Mouse (Mus musculus): ENCODE data around the gene Cacna1g. TPM values are rescaled to one million over a fixed set of nuclear protein-coding genes. Genes with fewer than 3 reads are reported as not detected.

The Cacna1g gene
- total and polyA plus RNA-seq, 2 experiments from 2014 or later = 7.4 to 46.2 TPM

GRCm38 (mm10) chr11:94500362-94500761 lies 26.4 kb upstream of the Cacna1g start:
- H3K36me3 ChIP-seq (replicated peaks; ENCODE audit: control insufficient read depth, insufficient read depth, low read length) = 0 out of 2 replicates have a peak, but pooled peaks cover 4% of the 10 kb centered on the region
- peak overlapping the region; percentile 64 for H3K9ac ChIP-seq (replicated peaks; ENCODE audit: low read depth, low read length)
- peak overlapping the region; percentile 92 for H3K27ac ChIP-seq (ENCODE audit: low read depth)
- H3K4me3 ChIP-seq (ENCODE audit: low read depth, low read length) = peak overlapping the region; percentile 56
- peaks cover 23% of the 10 kb centered on the region for H3K4me1 ChIP-seq (ENCODE audit: control insufficient read depth, insufficient read depth)
- DNase-seq (ENCODE audit: low spot score) (no peak), ATAC-seq (ENCODE audit: insufficient read depth, low read depth) (no peak)
- 0 out of 2 replicates have a peak, but pooled peaks cover 3% of the 10 kb centered on the region for H3K27me3 ChIP-seq (ENCODE audit: control insufficient read depth, insufficient read depth, low read length)
- TF ChIP-seq EP300 (IDR thresholded peaks at IDR 0.05; ENCODE audit: low read depth) (no peak), CTCF (IDR thresholded peaks at IDR 0.05; ENCODE audit: low read depth) (no peak)
- H3K4me2 ChIP-seq (ENCODE audit: low read depth, low read length) = peak overlapping the region; percentile 74
- 29% methylated on average over 8 of the region's 8 CpGs for WGBS
- H3K9me3 ChIP-seq (replicated peaks; ENCODE audit: control insufficient read depth, low read length) = no peaks in the 10 kb centered on the region

DNA sequence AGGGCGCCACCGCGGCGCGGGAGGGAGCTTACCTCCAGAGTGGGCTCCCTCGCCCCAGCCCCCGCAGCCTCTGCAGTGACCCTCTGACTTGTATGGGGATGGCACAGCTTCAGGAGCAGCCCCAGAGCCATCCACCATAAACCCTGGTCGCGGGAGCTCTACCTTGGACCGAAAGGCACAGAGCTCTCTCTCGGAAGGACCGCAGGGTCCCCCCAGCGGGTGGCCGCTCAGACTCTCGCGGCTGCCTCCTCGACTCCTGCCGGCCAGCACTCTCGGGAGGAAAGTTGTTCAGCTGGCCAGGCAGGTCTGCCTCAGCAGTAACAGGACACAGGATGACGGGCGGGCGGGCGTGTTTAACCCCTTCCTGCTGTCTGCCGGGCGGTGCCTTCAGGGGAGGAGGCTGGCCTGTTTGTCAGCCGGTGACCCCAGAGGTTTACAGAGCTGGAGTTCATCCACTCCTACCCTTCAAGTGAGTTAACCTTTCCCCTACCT lies 25.7 kb upstream of the Cacna1g start, which contains the start of gene Epn3:
Gene Epn3 (minus strand): TSS at position 314 of the 492 bp plus-strand sequence.
- H3K9me3 ChIP-seq (replicated peaks; ENCODE audit: control insufficient read depth, low read length) = no peaks in the 10 kb centered on the region
- H3K27me3 ChIP-seq (ENCODE audit: control insufficient read depth, insufficient read depth, low read length) = 0 out of 2 replicates have a peak, but pooled peaks cover 3% of the 10 kb centered on the region
- H3K4me1 ChIP-seq (ENCODE audit: control insufficient read depth, insufficient read depth) = peaks cover 28% of the 10 kb centered on the region
- peak within 1 kb of the TSS; percentile 56 for H3K4me3 ChIP-seq (ENCODE audit: low read depth, low read length)
- peak within 1 kb of the TSS; percentile 74 for H3K4me2 ChIP-seq (ENCODE audit: low read depth, low read length)
- H3K27ac ChIP-seq (ENCODE audit: low read depth) = peak within 1 kb of the TSS; percentile 92
- peak; percentile 8; the same call in 1 of the 2 replicates for TF ChIP-seq CTCF (IDR thresholded peaks at IDR 0.05; ENCODE audit: low read depth)
- no peak for TF ChIP-seq EP300 (IDR thresholded peaks at IDR 0.05; ENCODE audit: low read depth)
- H3K9ac ChIP-seq (replicated peaks; ENCODE audit: low read depth, low read length) = peak within 1 kb of the TSS; percentile 64
- DNase-seq (ENCODE audit: low spot score) (peak; percentile 39), ATAC-seq (ENCODE audit: insufficient read depth, low read depth) (peak; percentile 45)
- H3K36me3 ChIP-seq (replicated peaks; ENCODE audit: control insufficient read depth, insufficient read depth, low read length) = 0 out of 2 replicates have a peak, but pooled peaks cover 4% of the 10 kb centered on the region
- WGBS = under 1% methylated on average over 26 of the region's 26 CpGs

DNA sequence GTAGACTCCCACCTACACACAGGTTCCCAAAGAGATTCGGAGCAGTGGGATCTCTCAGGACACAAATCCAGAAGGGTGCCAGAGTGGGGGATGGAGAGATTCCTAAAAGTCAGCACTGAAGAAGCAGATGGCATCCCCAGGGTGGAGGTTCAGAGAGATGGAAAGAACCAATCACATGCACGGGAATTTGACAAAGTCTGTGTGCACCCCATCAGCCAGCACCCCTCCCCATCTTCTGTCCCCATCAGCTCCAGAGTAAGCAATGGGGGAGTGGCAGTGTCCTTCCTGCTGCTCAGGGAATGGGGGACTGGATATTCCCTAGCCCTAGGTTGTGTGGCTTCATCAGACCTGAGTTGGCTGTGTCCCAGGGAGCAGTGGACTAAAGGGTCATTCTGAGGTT lies 25.0 kb upstream of the Cacna1g start:
- ATAC-seq (ENCODE audit: insufficient read depth, low read depth) = peak; percentile 9; the same call in 1 of the 2 replicates

DNA sequence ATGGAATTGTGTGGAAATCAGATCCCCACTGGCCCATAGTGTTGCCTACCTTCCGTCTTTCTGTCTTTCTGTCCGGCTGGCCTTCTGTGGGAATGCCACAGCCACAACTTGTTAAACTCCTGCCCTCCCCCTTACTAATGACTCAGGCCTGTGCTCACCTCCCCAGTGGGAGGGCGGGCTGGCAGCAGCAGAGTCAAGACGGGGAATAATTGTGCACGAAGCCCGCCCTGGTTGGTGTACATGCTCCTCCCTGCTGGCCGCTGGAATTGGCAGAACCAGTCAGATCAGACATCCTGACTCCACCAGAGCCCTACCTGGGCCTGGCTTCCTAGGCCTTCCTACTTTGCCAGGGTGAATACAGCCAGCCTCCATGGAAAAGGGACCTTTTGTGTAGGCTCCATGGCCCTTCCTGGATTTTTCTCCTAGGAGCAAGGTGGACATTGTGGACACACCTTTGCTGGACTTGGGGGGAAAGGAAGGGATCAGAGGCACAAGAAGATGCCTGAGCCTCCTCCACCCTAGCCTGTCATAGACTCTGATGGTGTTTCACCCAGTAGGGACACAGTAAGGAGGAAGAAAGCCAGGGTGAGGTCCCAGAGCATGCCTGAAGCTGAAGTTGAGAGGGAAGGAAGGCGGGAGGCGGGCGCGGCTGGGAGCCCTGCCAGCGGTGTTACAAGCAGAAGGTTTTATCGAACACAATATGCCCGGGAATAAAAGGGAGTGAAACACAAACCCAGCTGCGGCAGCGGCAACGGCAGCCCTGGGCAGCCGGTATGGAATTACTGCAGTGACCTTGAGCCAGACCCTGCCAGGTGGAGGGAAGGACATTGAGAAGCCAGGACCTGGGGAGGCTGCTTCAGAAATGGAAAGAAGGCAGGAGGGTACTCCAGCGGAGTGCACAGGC lies 24.3 kb upstream of the Cacna1g start:
- ATAC-seq (ENCODE audit: insufficient read depth, low read depth) = peak; percentile 21; the same call in 1 of the 2 replicates
- peak overlapping the region; percentile 74 for H3K4me2 ChIP-seq (ENCODE audit: low read depth, low read length)
- H3K9ac ChIP-seq (replicated peaks; ENCODE audit: low read depth, low read length) = peak overlapping the region; percentile 64
- peaks cover 28% of the 10 kb centered on the region for H3K4me1 ChIP-seq (ENCODE audit: control insufficient read depth, insufficient read depth)
- H3K27ac ChIP-seq (ENCODE audit: low read depth) = peak overlapping the region; percentile 92
- peak overlapping the region; percentile 56 for H3K4me3 ChIP-seq (ENCODE audit: low read depth, low read length)
- H3K36me3 ChIP-seq (replicated peaks; ENCODE audit: control insufficient read depth, insufficient read depth, low read length) = 0 out of 2 replicates have a peak, but pooled peaks cover 14% of the 10 kb centered on the region
- DNase-seq (ENCODE audit: low spot score) = no peak
- 14% methylated on average over 19 of the region's 19 CpGs for WGBS
- TF ChIP-seq EP300 (IDR thresholded peaks at IDR 0.05; ENCODE audit: low read depth) = no peak
- TF ChIP-seq CTCF (IDR thresholded peaks at IDR 0.05; ENCODE audit: low read depth) = no peak
- H3K9me3 ChIP-seq (replicated peaks; ENCODE audit: control insufficient read depth, low read length) = no peaks in the 10 kb centered on the region
- no peaks in the 10 kb centered on the region for H3K27me3 ChIP-seq (ENCODE audit: control insufficient read depth, insufficient read depth, low read length)

More for the DNA sequence above, 25.0 kb upstream of the Cacna1g start:
- Histone ChIP-seq H3K9ac (replicated peaks; ENCODE audit: low read depth, low read length) (peak overlapping the region; percentile 64), H3K9me3 (replicated peaks; ENCODE audit: control insufficient read depth, low read length) (no peaks in the 10 kb centered on the region), H3K27me3 (ENCODE audit: control insufficient read depth, insufficient read depth, low read length) (0 out of 2 replicates have a peak, but pooled peaks cover 2% of the 10 kb centered on the region), H3K4me2 (ENCODE audit: low read depth, low read length) (peak overlapping the region; percentile 74), H3K27ac (ENCODE audit: low read depth) (peak overlapping the region; percentile 92), H3K4me1 (ENCODE audit: control insufficient read depth, insufficient read depth) (peaks cover 28% of the 10 kb centered on the region), H3K36me3 (replicated peaks; ENCODE audit: control insufficient read depth, insufficient read depth, low read length) (0 out of 2 replicates have a peak, but pooled peaks cover 7% of the 10 kb centered on the region), H3K4me3 (ENCODE audit: low read depth, low read length) (peak overlapping the region; percentile 56)
- 0% methylated on average over 2 of the region's 2 CpGs for WGBS
- no peak for TF ChIP-seq EP300 (IDR thresholded peaks at IDR 0.05; ENCODE audit: low read depth)
- no peak for TF ChIP-seq CTCF (IDR thresholded peaks at IDR 0.05; ENCODE audit: low read depth)
- no peak for DNase-seq (ENCODE audit: low spot score)

DNA sequence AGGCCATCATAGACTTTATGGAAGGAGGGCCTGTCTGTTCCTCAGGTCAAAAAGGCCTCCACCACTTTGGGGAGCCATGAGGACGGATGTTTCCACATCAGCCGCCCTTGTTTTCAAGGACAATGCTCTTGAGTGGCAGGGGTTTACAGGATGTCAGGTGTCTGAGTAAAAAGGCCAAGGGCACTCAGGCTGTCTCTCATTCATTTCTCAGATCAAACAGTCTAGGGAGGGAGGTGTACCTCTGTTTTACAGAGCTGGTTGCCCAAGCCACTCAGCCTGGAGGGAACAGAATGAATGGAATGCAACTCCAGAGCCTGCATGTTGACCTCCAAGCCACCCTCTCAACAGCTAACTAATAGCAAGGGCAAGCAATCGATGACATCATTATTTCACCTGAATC lies 21.4 kb upstream of the Cacna1g start:
- Histone ChIP-seq H3K4me1 (ENCODE audit: control insufficient read depth, insufficient read depth) (peaks cover 25% of the 10 kb centered on the region), H3K9ac (replicated peaks; ENCODE audit: low read depth, low read length) (no peak overlapping the region), H3K4me3 (ENCODE audit: low read depth, low read length) (no peak overlapping the region), H3K36me3 (replicated peaks; ENCODE audit: control insufficient read depth, insufficient read depth, low read length) (peaks cover 41% of the 10 kb centered on the region), H3K4me2 (ENCODE audit: low read depth, low read length) (no peak overlapping the region), H3K27me3 (ENCODE audit: control insufficient read depth, insufficient read depth, low read length) (0 out of 2 replicates have a peak, but pooled peaks cover 3% of the 10 kb centered on the region), H3K9me3 (replicated peaks; ENCODE audit: control insufficient read depth, low read length) (no peaks in the 10 kb centered on the region), H3K27ac (ENCODE audit: low read depth) (peak overlapping the region; percentile 81)
- WGBS = 36% methylated on average over 3 of the region's 3 CpGs
- DNase-seq (ENCODE audit: low spot score) (peak; percentile 69), ATAC-seq (ENCODE audit: insufficient read depth, low read depth) (peak; percentile 55)
- TF ChIP-seq CTCF (IDR thresholded peaks at IDR 0.05; ENCODE audit: low read depth) (no peak), EP300 (IDR thresholded peaks at IDR 0.05; ENCODE audit: low read depth) (0 out of 2 replicates have a peak, but pooled peaks have one; percentile 43)
